Mouse (Mus musculus): ENCODE data around the gene Ran. TPM values are rescaled to one million over a fixed set of nuclear protein-coding genes. Genes with fewer than 3 reads are reported as not detected.
A peak's percentile ranks its signal among the peaks of the same experiment; 100 is the strongest.

Gene Ran
- polyA plus RNA-seq, 1 experiment, result 127 TPM

DNA sequence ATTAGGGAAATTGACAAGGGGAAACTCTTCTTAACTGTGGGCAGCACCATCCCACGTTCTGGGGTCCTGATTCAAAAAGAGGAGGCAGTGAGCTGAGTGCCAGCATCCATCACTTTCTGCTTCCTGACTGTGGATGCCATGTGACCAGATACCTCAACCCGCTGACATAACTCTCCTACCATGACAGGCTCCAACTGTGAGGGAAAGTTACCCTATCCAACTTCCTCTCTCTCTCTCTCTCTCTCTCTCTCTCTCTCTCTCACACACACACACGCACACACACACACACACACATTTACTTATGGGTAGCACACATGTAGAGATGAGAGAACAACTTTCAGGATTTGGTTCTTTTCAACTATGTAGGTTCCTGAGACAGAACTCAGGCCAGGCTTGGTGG is 10.3 kb upstream of the Ran start:
- TF ChIP-seq POLR2A (IDR thresholded peaks at IDR 0.05; ENCODE audit: extremely low read depth, insufficient read depth, low read length) (no peak), CTCF (IDR thresholded peaks at IDR 0.05; ENCODE audit: extremely low read depth, insufficient read depth, low read length) (no peak)
- Histone ChIP-seq H3K27ac (ENCODE audit: insufficient read depth, low read length) (no peak overlapping the region), H3K4me1 (ENCODE audit: control insufficient read depth, insufficient read depth, low read length) (peaks cover 6% of the 10 kb centered on the region; the same call in 1 of the 2 replicates), H3K4me3 (ENCODE audit: insufficient read depth, low read length) (no peak overlapping the region)

DNA sequence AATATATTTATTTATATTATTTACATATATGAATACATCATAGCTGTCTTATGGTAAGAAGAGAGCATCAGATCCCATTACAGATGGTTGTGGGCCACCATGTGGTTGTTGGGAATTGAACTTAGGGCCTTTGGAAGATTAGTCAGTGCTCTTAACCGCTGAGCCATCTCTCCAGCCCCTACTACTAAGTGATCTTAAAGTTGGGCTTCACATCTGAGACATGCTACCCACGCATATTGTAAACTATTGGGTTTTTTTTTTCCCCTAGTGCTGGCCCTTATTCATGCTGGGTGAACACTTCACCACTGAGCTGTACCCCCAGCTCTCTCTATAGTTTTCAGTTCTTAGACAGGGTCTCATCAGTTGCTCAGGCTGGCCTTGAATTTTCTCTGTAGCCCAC is 8.9 kb upstream of the Ran start:
- no peak overlapping the region for H3K4me3 ChIP-seq (ENCODE audit: insufficient read depth, low read length)
- H3K27ac ChIP-seq (ENCODE audit: insufficient read depth, low read length), result no peak overlapping the region
- TF ChIP-seq POLR2A (IDR thresholded peaks at IDR 0.05; ENCODE audit: extremely low read depth, insufficient read depth, low read length) (no peak), CTCF (IDR thresholded peaks at IDR 0.05; ENCODE audit: extremely low read depth, insufficient read depth, low read length) (no peak)
- peaks cover 5% of the 10 kb centered on the region; the same call in 1 of the 2 replicates for H3K4me1 ChIP-seq (ENCODE audit: control insufficient read depth, insufficient read depth, low read length)

DNA sequence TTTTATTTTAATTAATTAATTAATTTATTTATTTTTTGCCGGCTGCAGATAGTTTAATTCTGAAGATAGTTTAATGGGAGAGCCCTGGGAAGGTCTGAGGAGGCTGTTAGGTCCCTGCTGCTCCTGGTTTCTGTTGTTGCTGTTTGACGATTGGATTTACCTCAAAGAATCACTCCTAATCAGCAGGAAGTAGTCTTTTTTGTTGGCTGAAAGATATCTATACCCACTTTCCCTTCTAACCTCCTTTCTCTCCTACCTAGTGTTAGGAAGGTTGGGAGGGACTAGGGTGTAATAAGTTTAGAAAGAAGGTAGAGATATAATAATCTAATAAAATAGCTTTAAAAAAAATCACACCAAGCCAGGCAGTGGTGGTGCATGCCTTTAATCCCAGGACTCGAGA is 4.8 kb upstream of the Ran start:
- Histone ChIP-seq H3K4me1 (ENCODE audit: control insufficient read depth, insufficient read depth, low read length) (no peaks in the 10 kb centered on the region), H3K27ac (ENCODE audit: insufficient read depth, low read length) (no peak overlapping the region), H3K4me3 (ENCODE audit: insufficient read depth, low read length) (no peak overlapping the region)
- no peak for TF ChIP-seq POLR2A (IDR thresholded peaks at IDR 0.05; ENCODE audit: extremely low read depth, insufficient read depth, low read length)
- no peak for TF ChIP-seq CTCF (IDR thresholded peaks at IDR 0.05; ENCODE audit: extremely low read depth, insufficient read depth, low read length)

DNA sequence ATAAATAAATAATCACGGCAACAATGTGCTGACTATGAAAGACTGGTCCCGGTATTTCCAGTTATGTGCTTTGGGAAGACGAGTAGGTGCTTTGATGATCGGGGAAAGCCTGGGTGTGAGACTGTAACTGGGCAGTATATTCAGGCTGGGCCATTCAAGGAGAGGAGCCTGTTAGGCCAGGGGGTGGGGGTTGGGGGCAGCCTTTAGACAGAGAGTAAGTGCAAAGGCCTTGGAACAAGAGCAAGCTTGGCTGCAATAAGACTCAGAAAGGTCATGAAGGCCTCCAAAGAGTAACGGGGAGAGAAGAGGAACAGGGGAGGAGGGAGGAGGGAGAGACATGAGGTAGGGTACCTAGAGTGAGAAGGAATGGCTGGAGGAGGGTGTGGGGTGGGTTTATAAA is 4.3 kb upstream of the Ran start:
- H3K4me1 ChIP-seq (ENCODE audit: control insufficient read depth, insufficient read depth, low read length), result no peaks in the 10 kb centered on the region
- H3K27ac ChIP-seq (ENCODE audit: insufficient read depth, low read length), result no peak overlapping the region
- TF ChIP-seq CTCF (IDR thresholded peaks at IDR 0.05; ENCODE audit: extremely low read depth, insufficient read depth, low read length), result no peak
- no peak for TF ChIP-seq POLR2A (IDR thresholded peaks at IDR 0.05; ENCODE audit: extremely low read depth, insufficient read depth, low read length)
- no peak overlapping the region for H3K4me3 ChIP-seq (ENCODE audit: insufficient read depth, low read length)

DNA sequence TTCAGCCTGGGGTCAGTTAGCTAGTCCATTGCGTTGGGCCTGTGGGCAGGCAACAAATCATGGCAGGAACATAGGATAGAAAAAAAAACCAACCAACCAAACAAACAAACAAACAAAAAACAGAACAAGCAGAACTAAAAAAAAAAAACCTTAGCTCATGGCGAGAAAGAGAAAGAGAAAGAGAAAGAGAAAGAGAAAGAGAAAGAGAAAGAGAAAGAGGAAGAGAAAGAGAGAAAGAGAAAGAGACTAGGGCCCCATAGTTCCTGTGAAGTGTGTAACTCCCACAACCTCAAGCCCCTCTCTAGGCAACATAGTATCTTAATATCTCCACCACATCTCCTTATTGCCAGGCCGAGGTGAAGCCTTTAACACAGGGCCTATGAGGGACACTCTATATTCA is 3.5 kb upstream of the Ran start:
- Histone ChIP-seq H3K27ac (ENCODE audit: insufficient read depth, low read length) (no peak overlapping the region), H3K4me3 (ENCODE audit: insufficient read depth, low read length) (no peak overlapping the region), H3K4me1 (ENCODE audit: control insufficient read depth, insufficient read depth, low read length) (no peaks in the 10 kb centered on the region)
- TF ChIP-seq CTCF (IDR thresholded peaks at IDR 0.05; ENCODE audit: extremely low read depth, insufficient read depth, low read length), result no peak
- TF ChIP-seq POLR2A (IDR thresholded peaks at IDR 0.05; ENCODE audit: extremely low read depth, insufficient read depth, low read length), result no peak

DNA sequence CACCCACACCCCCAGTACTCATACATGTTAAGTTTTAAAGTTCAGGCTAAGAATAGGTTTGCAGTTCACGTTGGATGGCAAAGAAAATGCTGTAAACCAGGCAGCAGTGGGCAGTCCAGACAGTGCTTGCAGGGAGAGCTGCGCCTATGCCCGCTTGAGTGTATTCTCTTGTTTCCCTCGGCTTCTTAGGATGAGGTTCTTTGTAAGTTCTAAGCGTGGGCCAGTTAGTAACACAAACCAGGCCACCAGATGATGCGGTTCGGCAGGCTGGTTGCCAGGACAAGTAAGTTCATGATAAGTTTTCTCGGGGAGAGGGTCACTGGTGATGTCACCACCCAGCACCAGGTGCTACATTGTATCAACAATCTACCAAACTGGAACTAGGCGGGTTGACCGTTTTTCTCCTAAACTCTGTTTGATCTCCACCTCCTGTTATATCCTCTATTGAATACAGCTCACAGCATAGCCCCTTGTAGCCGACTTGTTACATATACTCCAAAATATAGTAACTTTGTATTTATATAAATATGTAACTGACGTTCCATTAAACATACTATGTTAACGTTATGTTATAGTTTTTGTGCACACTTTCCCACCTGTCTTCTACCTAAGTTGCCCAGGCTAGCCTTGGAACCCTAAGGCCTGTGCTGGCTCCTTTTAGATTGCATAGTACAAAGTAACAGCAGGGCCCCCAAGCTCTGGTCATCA is 933 bp upstream of the Ran start:
- peak overlapping the region; percentile 98 for H3K27ac ChIP-seq (ENCODE audit: insufficient read depth, low read length)
- H3K4me1 ChIP-seq (ENCODE audit: control insufficient read depth, insufficient read depth, low read length), result no peaks in the 10 kb centered on the region
- TF ChIP-seq POLR2A (IDR thresholded peaks at IDR 0.05; ENCODE audit: extremely low read depth, insufficient read depth, low read length) (no peak), CTCF (IDR thresholded peaks at IDR 0.05; ENCODE audit: extremely low read depth, insufficient read depth, low read length) (no peak)
- H3K4me3 ChIP-seq (ENCODE audit: insufficient read depth, low read length), result peak overlapping the region; percentile 92

DNA sequence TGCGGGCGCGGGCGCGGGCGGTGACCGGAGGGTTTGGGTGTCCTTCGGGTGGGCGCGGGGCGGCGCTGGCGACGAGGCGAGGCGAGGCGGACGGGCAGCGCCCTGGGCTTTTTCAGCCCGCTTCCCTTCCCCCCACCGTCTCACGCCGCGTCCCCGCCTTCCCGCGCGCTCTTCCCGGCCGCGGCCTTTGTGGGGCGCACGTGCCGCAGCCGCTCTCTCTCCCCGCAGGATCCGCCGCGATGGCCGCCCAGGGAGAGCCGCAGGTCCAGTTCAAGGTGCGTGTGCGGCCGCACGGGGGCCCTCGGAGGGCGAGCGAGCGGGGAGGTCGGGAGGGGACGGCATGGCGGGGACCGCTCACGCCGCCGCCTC is 415 bp downstream of the Ran start:
- H3K27ac ChIP-seq (ENCODE audit: insufficient read depth, low read length), result peak overlapping the region; percentile 77
- H3K4me1 ChIP-seq (ENCODE audit: control insufficient read depth, insufficient read depth, low read length), result no peaks in the 10 kb centered on the region
- peak overlapping the region; percentile 92 for H3K4me3 ChIP-seq (ENCODE audit: insufficient read depth, low read length)
- TF ChIP-seq CTCF (IDR thresholded peaks at IDR 0.05; ENCODE audit: extremely low read depth, insufficient read depth, low read length) (no peak), POLR2A (IDR thresholded peaks at IDR 0.05; ENCODE audit: extremely low read depth, insufficient read depth, low read length) (no peak)

DNA sequence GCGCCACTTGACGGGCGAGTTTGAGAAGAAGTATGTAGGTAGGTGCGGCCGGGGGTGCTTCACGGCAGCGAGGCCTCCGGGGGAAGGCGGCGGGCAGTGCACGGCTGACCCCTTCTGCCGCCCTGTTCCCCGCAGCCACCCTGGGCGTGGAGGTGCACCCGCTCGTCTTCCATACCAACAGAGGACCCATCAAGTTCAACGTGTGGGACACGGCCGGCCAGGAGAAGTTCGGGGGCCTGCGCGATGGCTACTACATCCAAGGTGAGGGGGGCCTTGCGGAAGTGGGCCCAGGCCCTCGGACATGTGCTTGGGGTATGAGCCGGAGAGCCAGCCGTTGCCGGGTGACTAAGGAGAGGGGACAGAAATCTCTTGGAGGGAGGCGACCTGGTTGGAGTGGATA is 862 bp downstream of the Ran start:
- TF ChIP-seq CTCF (IDR thresholded peaks at IDR 0.05; ENCODE audit: extremely low read depth, insufficient read depth, low read length) (no peak), POLR2A (IDR thresholded peaks at IDR 0.05; ENCODE audit: extremely low read depth, insufficient read depth, low read length) (no peak)
- Histone ChIP-seq H3K4me1 (ENCODE audit: control insufficient read depth, insufficient read depth, low read length) (no peaks in the 10 kb centered on the region), H3K4me3 (ENCODE audit: insufficient read depth, low read length) (peak overlapping the region; percentile 92), H3K27ac (ENCODE audit: insufficient read depth, low read length) (peak overlapping the region; percentile 77)

DNA sequence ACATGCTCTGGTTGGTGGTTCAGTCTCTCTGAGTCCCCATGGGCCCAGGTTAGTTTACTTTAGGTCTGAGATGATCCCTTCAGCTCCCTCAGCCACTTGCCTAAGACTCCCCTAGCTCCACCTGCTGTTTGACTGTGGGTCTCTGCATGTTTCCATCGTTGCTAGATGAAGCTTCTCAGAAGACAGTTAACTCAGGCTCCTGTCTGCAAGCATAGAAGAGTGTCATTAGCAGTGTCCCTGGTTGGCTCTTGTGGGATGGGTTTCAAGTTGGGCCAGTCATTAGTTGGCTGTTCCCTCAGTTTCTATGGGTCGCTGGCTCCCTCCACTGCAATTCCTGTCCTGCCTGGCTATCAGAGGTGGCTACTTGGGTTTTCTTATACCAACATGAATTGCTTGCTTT is 5.2 kb downstream of the Ran start:
- no peaks in the 10 kb centered on the region for H3K4me1 ChIP-seq (ENCODE audit: control insufficient read depth, insufficient read depth, low read length)
- no peak overlapping the region for H3K4me3 ChIP-seq (ENCODE audit: insufficient read depth, low read length)
- no peak for TF ChIP-seq POLR2A (IDR thresholded peaks at IDR 0.05; ENCODE audit: extremely low read depth, insufficient read depth, low read length)
- TF ChIP-seq CTCF (IDR thresholded peaks at IDR 0.05; ENCODE audit: extremely low read depth, insufficient read depth, low read length), result 0 out of 2 replicates have a peak, but pooled peaks have one; percentile 6
- no peak overlapping the region for H3K27ac ChIP-seq (ENCODE audit: insufficient read depth, low read length)

DNA sequence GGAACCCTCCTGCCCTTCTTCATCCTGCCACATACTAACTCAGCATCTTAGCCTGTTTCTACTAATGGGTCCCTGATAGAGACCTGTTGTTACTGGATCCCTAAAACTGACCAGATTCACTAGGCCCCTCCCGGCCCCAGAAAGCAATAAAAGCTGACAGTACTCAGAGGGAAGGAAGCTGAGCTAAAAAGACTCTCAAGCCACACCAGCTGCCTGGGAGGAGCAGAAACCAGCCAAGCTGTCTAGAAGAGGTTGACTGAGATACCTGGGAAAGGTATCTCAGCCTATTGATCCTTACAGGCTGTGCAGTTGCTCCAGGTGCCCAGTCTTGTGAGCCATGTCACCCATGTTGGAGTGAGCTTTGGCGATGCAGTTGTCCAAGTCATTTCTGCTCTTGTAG is 5.9 kb downstream of the Ran start:
- Histone ChIP-seq H3K4me3 (ENCODE audit: insufficient read depth, low read length) (no peak overlapping the region), H3K27ac (ENCODE audit: insufficient read depth, low read length) (no peak overlapping the region), H3K4me1 (ENCODE audit: control insufficient read depth, insufficient read depth, low read length) (no peaks in the 10 kb centered on the region)
- TF ChIP-seq POLR2A (IDR thresholded peaks at IDR 0.05; ENCODE audit: extremely low read depth, insufficient read depth, low read length) (no peak), CTCF (IDR thresholded peaks at IDR 0.05; ENCODE audit: extremely low read depth, insufficient read depth, low read length) (no peak)
